Mouse (Mus musculus): ENCODE measurements at regions not wholly inside any gene's neighbourhood (a gene's known extent, or its start where the extent isn't known, plus 50 kb on each side); places are given as distances from the start of the nearest gene placed in this dataset.

- TF ChIP-seq POLR2A (IDR thresholded peaks at IDR 0.05; ENCODE audit: borderline replicate concordance, low read depth, low read length) (no peak), CTCF (IDR thresholded peaks at IDR 0.05; ENCODE audit: low read depth, low read length) (no peak)
These were observed 302.9 kb upstream of the Nfe2l3 start for GRCm38 (mm10) chr6:51129591-51129990.

Measured in bone marrow macrophage, adult 2 months (primary cell).